Mouse (Mus musculus): ENCODE results near the gene Gsto2.

Gsto2 gene

DNA sequence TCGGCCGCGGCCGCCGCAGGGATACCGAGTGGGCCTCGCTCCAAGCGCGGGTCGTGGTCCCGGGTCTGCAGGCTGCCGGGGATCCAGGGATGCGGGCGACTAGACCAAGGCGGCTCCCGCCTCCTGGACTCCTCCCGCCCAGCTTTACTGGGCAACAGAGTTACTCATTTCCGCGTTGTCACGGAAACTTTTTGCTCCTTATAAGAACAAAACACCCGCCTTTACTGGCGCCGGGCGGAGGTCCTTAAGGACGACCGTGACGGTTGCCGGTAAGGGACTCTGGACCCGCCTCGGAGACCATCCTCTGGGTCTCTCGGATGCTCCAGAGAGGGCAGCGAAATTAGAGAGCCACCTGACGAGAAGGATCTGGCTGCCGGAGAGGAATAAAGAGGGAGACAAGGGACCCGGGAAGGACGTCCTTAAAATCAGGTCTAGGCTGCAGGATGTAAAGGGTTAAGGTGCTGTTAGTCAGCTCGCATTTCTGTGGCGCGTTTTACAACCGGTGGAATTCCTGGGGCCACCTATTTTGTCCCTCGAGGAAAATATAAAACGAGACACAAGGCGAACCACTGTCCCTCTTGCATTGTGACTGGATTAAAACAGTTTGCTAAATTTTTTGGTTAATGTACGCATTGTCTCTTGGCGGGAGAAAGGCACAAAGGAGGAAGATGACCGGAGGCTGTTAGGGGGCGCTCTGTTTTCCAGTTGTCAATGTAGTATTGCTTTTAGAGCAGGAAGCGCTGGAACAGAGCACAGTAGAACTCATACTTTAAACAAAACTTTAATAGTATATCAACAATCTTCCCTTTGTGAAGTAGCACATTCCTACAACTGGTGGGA lies 54.0 kb downstream of the Gsto2 start, which contains the start of the genes Cfap43 and Itprip:
Cfap43 (minus strand) TSS at position 162 of the 840 bp plus-strand sequence.
Itprip (minus strand) TSS at position 174 of the 840 bp plus-strand sequence.
- peak; percentile 72 for DNase-seq (ENCODE audit: low read depth)

DNA sequence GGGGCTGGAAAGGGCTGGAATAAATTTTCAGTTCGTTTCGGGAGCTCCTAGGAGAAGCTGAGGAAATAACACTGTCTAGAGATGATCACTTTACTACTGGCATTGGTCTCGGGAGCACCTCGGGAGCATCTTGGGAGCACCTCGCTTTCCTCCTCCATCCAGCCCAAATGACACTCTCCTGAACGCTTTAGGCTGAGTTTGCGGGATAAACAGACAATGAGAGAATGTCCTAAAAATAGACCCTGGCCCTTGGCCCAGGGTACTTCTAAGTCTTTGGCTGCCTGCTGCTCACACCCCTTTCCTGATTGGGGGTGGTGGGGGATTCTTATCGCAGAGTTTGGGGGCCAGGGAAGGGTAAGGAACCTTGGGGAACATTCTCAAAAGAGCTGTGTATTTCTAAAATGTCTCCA lies 54.6 kb downstream of the Gsto2 start:
- DNase-seq (ENCODE audit: low read depth) = no peak

DNA sequence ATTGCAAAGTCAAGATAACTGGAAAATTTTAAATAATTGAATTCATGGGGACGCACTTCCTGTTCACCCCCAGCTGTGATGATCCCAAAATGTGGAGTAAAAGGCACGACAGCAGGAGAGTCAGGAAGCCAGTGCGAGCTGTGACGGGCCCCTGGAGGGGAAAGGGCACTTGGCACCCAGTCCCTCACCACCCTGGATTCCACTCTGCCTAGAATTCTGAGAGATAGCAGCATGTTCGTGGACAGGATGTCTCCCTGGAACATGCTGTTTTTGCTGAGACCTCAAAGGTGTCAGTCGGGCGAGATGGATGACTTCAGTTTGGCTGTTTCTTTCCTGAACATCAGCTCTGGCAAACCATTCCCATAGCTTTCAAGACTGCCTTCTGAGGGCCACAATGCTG lies 60.5 kb downstream of the Gsto2 start:
- no peak for DNase-seq (ENCODE audit: low read depth)

DNA sequence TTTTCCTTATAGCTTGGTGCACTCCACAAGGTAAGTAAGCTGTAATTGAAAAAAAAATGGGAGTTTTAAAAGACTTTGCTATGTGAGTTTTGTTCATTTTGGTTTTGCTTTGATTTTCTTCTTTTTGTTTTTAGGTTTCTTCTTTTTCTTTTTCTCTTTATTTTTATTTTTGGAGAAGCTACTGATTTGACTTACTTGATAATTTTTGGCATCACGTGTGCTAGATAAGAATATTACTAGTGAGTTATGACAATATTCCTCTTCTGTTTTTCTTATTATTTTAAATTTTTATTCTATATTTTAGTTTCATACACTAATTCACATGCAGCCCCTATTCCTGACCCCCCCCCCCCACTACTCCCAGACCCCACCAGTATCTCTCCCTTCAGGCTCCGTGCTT lies 61.7 kb downstream of the Gsto2 start:
- DNase-seq (ENCODE audit: low read depth) = no peak

DNA sequence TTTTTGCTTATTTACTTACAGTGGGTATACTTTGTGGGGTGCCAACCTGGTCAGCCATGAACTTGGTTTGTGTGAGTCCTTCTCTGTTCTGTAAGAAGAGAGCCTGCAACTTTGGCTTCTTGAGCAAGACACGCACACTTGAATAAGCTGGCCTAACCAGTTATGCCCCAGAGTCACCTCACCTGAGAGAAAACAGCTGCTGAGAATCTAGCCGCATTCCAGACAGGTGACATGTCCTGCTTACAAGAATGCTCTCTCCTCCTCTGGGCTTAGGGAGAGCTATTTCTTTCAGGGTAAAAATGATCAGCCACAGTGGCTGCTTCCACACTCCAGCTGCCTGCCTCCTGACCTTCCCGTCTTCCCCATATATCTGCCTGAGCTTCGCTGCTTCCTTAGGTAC lies 63.7 kb downstream of the Gsto2 start:
- DNase-seq (ENCODE audit: low read depth) = no peak

DNA sequence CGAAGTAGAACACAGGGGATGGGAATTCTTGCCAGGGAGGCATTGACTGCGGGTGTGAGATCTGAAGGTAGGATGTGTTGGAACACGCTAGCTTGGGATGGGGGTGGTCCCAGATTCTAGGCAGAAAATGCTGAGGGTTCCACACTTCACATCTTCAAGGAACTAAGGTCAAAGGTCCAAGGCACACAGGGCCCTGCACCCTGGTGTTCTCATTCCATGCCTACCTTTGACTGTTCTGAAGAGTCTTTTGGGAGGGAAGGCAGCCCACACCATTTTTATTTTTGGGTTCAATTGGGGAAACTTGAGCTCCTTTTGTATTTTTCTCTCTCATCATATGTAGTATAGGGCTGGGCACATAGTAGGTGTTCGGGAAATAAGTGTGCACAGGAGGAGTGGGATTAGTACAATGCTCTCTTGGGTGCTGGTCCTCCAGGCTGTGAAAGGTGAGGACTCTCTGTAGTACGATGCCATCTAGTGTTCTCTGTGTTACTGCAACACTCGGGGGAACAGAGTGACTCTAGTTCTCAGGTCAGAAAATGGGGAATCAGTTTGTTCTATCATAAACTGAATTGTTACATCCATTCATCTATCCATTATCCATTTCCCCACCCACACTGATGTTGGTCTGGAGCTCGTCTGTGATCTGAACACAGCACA lies 66.8 kb downstream of the Gsto2 start:
- no peak for DNase-seq (ENCODE audit: low read depth)

DNA sequence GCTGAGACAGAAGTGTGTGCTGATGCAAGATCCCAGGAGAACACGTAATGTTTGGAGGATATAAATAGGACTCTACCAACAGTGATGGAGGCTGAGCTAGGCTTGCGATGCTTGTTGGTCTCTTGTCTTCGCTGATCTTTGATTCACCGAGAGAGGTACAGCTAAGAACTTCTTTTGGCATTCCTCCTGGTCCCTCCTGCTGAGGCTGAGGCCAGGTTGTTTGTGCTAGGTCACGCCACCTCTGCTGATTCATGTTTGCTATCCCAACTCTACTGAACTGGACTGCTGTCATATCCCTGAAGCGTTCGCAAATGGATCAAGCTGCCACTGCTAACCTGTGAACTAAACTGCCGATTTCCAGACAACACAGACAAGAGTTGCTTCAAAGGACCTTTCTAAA lies 68.8 kb downstream of the Gsto2 start:
- no peak for DNase-seq (ENCODE audit: low read depth)

DNA sequence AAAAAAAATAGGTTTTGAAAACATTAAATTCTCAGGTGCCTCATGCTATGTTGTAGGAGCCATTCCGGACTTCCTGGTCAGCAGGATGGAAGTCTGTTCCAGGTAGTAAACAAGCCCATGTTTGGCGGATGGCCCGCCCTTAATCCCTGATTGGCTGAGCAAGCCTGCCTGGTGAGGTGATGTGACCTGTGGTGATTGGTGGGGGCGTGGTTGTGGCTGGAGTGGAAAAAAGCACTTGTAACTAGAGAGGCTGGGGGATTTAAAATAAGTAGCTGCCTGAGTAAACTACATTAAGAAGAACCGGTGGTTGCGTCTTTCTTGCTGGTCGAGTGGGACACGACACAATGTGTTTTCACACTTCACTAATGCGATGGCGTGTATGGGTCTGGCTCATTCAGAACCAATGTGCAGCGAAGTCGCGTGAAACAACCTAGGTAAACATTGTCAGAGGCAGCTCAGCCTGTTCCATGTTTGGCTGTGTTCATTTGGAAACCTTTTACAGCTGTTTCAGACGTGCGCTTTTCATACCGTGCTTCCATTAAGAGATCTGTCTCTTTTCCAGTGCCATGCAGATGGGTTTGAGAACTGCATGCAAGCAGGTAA lies 69.4 kb downstream of the Gsto2 start:
- no peak for DNase-seq (ENCODE audit: low read depth)

DNA sequence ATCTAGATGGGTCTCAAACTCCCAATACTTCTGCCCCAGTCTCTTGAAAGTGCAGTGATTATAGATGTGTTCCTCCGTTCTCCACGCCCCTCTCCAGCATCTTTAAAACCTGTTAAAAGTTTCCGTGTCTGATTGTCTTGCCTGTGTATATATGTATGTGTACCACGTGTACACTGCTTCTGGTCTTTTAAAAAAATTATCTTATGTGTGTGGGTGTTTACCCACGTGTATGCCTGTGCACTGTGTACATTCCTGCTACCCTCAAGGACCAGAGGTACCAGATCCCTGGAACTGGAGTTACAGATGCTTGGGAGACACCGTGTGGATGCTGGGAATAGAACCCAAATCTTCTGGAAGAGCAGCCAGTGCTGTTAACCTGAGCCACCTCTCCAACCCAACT lies 70.2 kb downstream of the Gsto2 start:
- no peak for DNase-seq (ENCODE audit: low read depth)

All from c-Kit-positive CD71-negative TER-119-negative erythroid progenitor cells, embryonic 14.5 days (primary cell).